Mouse (Mus musculus) B cell, adult 62 days (primary cell): ENCODE data around the gene Bves. TPM values are rescaled to one million over a fixed set of nuclear protein-coding genes. Genes with fewer than 3 reads are reported as not detected.

Experiments used
- total RNA-seq: library from RNA; stranded (reverse); gene quantifications from 4 replicates; pipeline ENCODE4 v1.2.4, GENCODE M21; 2023

Bves gene
- not detected in 4 replicates for total RNA-seq

GRCm38 (mm10) chr10:45335434-45336422 lies at the start of gene Bves:
TSS of gene Bves (plus strand) at chr10:45335772.

Other genes with a start within 250 kb of the Bves start
- not detected in 4 replicates for gene Popdc3, start 157.7 kb upstream of the Bves start, total RNA-seq
- gene Lin28b, start 150.6 kb downstream of the Bves start, total RNA-seq, result not detected in 4 replicates
- 18.6 to 22.8 TPM (median 21.8 TPM) in 4 replicates for gene Hace1, start 242.1 kb downstream of the Bves start, total RNA-seq